Mouse (Mus musculus) heart, embryonic 10.5 days (tissue): ENCODE results near the gene Plcb3. TPM values are rescaled to one million over a fixed set of nuclear protein-coding genes. Genes with fewer than 3 reads are reported as not detected.
"Not testable (repeated sequence)": the region's sequence is repeated elsewhere in the genome, so short reads cannot be mapped to it uniquely, and the experiment has no call there.

ENCODE experiments used
- DNase-seq: peaks from one replicate; pipeline ENCODE4 v3.0.0-alpha.2; 2017; ENCODE audit warnings: low spot score
- H3K27ac ChIP-seq: fragments of 300-500 bp; sonication (generic); 2 replicates; pipeline ENCODE4 v1.5.1; 2016; ENCODE audit warnings: mild to moderate bottlenecking
- H3K27me3 ChIP-seq: fragments of 300-500 bp; sonication (generic); 2 replicates; pipeline ENCODE4 v1.6.1; 2016; ENCODE audit warnings: mild to moderate bottlenecking; ENCODE audit not compliant: poor library complexity, insufficient read depth, severe bottlenecking
- H3K36me3 ChIP-seq: fragments of 300-500 bp; sonication (generic); 2 replicates; pipeline ENCODE4 v1.6.1; 2016; ENCODE audit warnings: mild to moderate bottlenecking, moderate library complexity
- H3K4me1 ChIP-seq: fragments of 300-500 bp; sonication (generic); 2 replicates; pipeline ENCODE4 v1.6.1; 2016; ENCODE audit warnings: mild to moderate bottlenecking
- H3K4me3 ChIP-seq: fragments of 300-500 bp; sonication (generic); 2 replicates; pipeline ENCODE4 v1.5.1; 2016; ENCODE audit warnings: mild to moderate bottlenecking, moderate library complexity
- H3K9me3 ChIP-seq: fragments of 300-500 bp; sonication (generic); 2 replicates; pipeline ENCODE4 v1.6.1; 2016; ENCODE audit warnings: mild to moderate bottlenecking, moderate library complexity
- WGBS: fragments of 180-500 bp; shearing (Covaris S2); methylation state at CpG from one replicate; pipeline ENCODE4 v1.1.7; 2016; 5-methylcytosine and 5-hydroxymethylcytosine counted together
- polyA plus RNA-seq: library from polyadenylated mRNA; unstranded; fragments of >200 nt; fragmentation: Nextera tagmentation; extraction: Ambion mirVana; gene quantifications from 2 replicates; pipeline ENCODE4 v1.2.1, GENCODE M21; 2016

The Plcb3 gene
- polyA plus RNA-seq, 1 experiment from 2014 or later, result 31.9 TPM

GRCm38 (mm10) chr19:6913036-6913435 is 63.2 kb downstream of the Plcb3 start:
- whole genome bisulfite sequencing, result 85% methylated on average over 6 of the region's 6 CpGs
- Histone ChIP-seq H3K4me1 (peaks cover 38% of the 10 kb centered on the region), H3K4me3 (no peak overlapping the region), H3K36me3 (peaks cover 34% of the 10 kb centered on the region), H3K9me3 (no peaks in the 10 kb centered on the region), H3K27ac (no peak overlapping the region), H3K27me3 (no peaks in the 10 kb centered on the region)
- DNase-seq, result no peak

- H3K9me3 ChIP-seq, result no peaks in the 10 kb centered on the region
- no peak for DNase-seq
- H3K27me3 ChIP-seq, result no peaks in the 10 kb centered on the region
- no peak overlapping the region for H3K27ac ChIP-seq
- no peak overlapping the region for H3K4me3 ChIP-seq
- H3K4me1 ChIP-seq, result peaks cover 44% of the 10 kb centered on the region
- WGBS, result 95% methylated on average over 15 of the region's 15 CpGs
- peaks cover 34% of the 10 kb centered on the region for H3K36me3 ChIP-seq
Measured at GRCm38 (mm10) chr19:6912205-6912970, 63.9 kb downstream of the Plcb3 start.

- Histone ChIP-seq H3K27ac (peak overlapping the region; percentile 17; the same call in 1 of the 2 replicates), H3K36me3 (peaks cover 44% of the 10 kb centered on the region), H3K4me3 (peak overlapping the region; percentile 76), H3K27me3 (no peaks in the 10 kb centered on the region), H3K4me1 (peaks cover 46% of the 10 kb centered on the region), H3K9me3 (no peaks in the 10 kb centered on the region)
- peak; percentile 74 for DNase-seq
- 83% methylated on average over 19 of the region's 19 CpGs for WGBS
Measured at GRCm38 (mm10) chr19:6911101-6912074, 64.9 kb downstream of the Plcb3 start.

GRCm38 (mm10) chr19:6910306-6910705 is 66.0 kb downstream of the Plcb3 start:
- not testable (repeated sequence) for H3K9me3 ChIP-seq, H3K27me3 ChIP-seq
- DNase-seq, result peak; percentile 87
- Histone ChIP-seq H3K4me1 (peaks cover 42% of the 10 kb centered on the region), H3K36me3 (peaks cover 54% of the 10 kb centered on the region), H3K27ac (peak overlapping the region; percentile 96), H3K4me3 (peak overlapping the region; percentile 76)
- WGBS, result under 1% methylated on average over 28 of the region's 30 CpGs

- Histone ChIP-seq H3K27me3 (no peaks in the 10 kb centered on the region), H3K36me3 (peaks cover 60% of the 10 kb centered on the region), H3K27ac (peak within 1 kb of the TSS; percentile 96), H3K4me1 (peaks cover 37% of the 10 kb centered on the region), H3K4me3 (peak within 1 kb of the TSS; percentile 76), H3K9me3 (no peaks in the 10 kb centered on the region)
- WGBS, result under 1% methylated on average over 65 of the region's 65 CpGs
- DNase-seq, result peak; percentile 96
Measured at GRCm38 (mm10) chr19:6909507-6910289, 66.6 kb downstream of the Plcb3 start, which contains the start of the genes Trmt112 and Prdx5. Trmt112 (plus strand) TSS chr19:6909698. Prdx5 (minus strand) TSS chr19:6910106.

GRCm38 (mm10) chr19:6909021-6909420 is 67.2 kb downstream of the Plcb3 start:
- H3K27ac ChIP-seq, result peak overlapping the region; percentile 96
- H3K4me3 ChIP-seq, result peak overlapping the region; percentile 76
- peaks cover 37% of the 10 kb centered on the region for H3K4me1 ChIP-seq
- no peaks in the 10 kb centered on the region for H3K9me3 ChIP-seq
- H3K27me3 ChIP-seq, result no peaks in the 10 kb centered on the region
- peaks cover 62% of the 10 kb centered on the region for H3K36me3 ChIP-seq
- DNase-seq, result no peak
- 10% methylated on average over 11 of the region's 11 CpGs for WGBS

- peaks cover 37% of the 10 kb centered on the region for H3K4me1 ChIP-seq
- 85% methylated on average over 7 of the region's 7 CpGs for WGBS
Measured at GRCm38 (mm10) chr19:6907811-6908540, 68.3 kb downstream of the Plcb3 start.

GRCm38 (mm10) chr19:6907094-6907493 is 69.2 kb downstream of the Plcb3 start:
- 85% methylated on average over 8 of the region's 8 CpGs for WGBS
- Histone ChIP-seq H3K27me3 (no peaks in the 10 kb centered on the region), H3K4me1 (peaks cover 37% of the 10 kb centered on the region), H3K4me3 (no peak overlapping the region), H3K9me3 (no peaks in the 10 kb centered on the region), H3K36me3 (peaks cover 46% of the 10 kb centered on the region), H3K27ac (no peak overlapping the region)
- no peak for DNase-seq

More at GRCm38 (mm10) chr19:6907811-6908540, 68.3 kb downstream of the Plcb3 start:
- peak; percentile 62 for DNase-seq
- peaks cover 54% of the 10 kb centered on the region for H3K36me3 ChIP-seq
- no peaks in the 10 kb centered on the region for H3K27me3 ChIP-seq
- no peaks in the 10 kb centered on the region for H3K9me3 ChIP-seq
- H3K4me3 ChIP-seq, result peak overlapping the region; percentile 76
- peak overlapping the region; percentile 96; the same call in 1 of the 2 replicates for H3K27ac ChIP-seq

GRCm38 (mm10) chr19:6906199-6906598 is 70.1 kb downstream of the Plcb3 start:
- Histone ChIP-seq H3K4me3 (no peak overlapping the region), H3K27ac (no peak overlapping the region), H3K27me3 (no peaks in the 10 kb centered on the region), H3K9me3 (no peaks in the 10 kb centered on the region), H3K36me3 (peaks cover 37% of the 10 kb centered on the region), H3K4me1 (peaks cover 30% of the 10 kb centered on the region)
- DNase-seq, result no peak
- 82% methylated on average over 3 of the region's 3 CpGs for WGBS

GRCm38 (mm10) chr19:6905498-6906159 is 70.6 kb downstream of the Plcb3 start:
- Histone ChIP-seq H3K27me3 (no peaks in the 10 kb centered on the region), H3K4me3 (no peak overlapping the region), H3K36me3 (peaks cover 33% of the 10 kb centered on the region), H3K4me1 (peaks cover 26% of the 10 kb centered on the region), H3K9me3 (no peaks in the 10 kb centered on the region), H3K27ac (no peak overlapping the region)
- DNase-seq, result peak; percentile 68
- WGBS, result 88% methylated on average over 11 of the region's 11 CpGs

- Histone ChIP-seq H3K27me3 (no peaks in the 10 kb centered on the region), H3K36me3 (peaks cover 33% of the 10 kb centered on the region), H3K27ac (no peak overlapping the region), H3K9me3 (0 out of 2 replicates have a peak, but pooled peaks cover 4% of the 10 kb centered on the region), H3K4me3 (no peak overlapping the region), H3K4me1 (peaks cover 22% of the 10 kb centered on the region)
- 79% methylated on average over 2 of the region's 2 CpGs for WGBS
- DNase-seq, result peak; percentile 62
Measured at GRCm38 (mm10) chr19:6904846-6905245, 71.4 kb downstream of the Plcb3 start.
